Mouse (Mus musculus) kidney, embryonic 14.5 days (tissue): ENCODE data around the gene Cacna1d. TPM values are rescaled to one million over a fixed set of nuclear protein-coding genes. Genes with fewer than 3 reads are reported as not detected.

ENCODE experiments used
- ATAC-seq: fragments of 200-750 bp; cut with Nextera tagmentation; 2 replicates; pipeline ENCODE4 v1.8.0; 2017; ENCODE audit warnings: moderate number of reproducible peaks, mild to moderate bottlenecking, moderate TSS enrichment, moderate library complexity; ENCODE audit not compliant: low FRiP score, low TSS enrichment
- H3K27ac ChIP-seq: fragments of 300-500 bp; sonication (generic); 2 replicates; pipeline ENCODE4 v1.5.1; 2014; ENCODE audit warnings: low read depth, mild to moderate bottlenecking, low read length, moderate library complexity, mixed read lengths
- H3K27me3 ChIP-seq: fragments of 300-500 bp; sonication (generic); 2 replicates; pipeline ENCODE4 v1.6.1; 2014; ENCODE audit warnings: mild to moderate bottlenecking, low read length; ENCODE audit not compliant: control insufficient read depth, insufficient read depth
- H3K36me3 ChIP-seq: fragments of 300-500 bp; sonication (generic); 2 replicates; pipeline ENCODE4 v1.6.1; 2014; ENCODE audit warnings: low read length, mixed read lengths; ENCODE audit not compliant: control insufficient read depth, insufficient read depth
- H3K4me1 ChIP-seq: fragments of 300-500 bp; sonication (generic); 2 replicates; pipeline ENCODE4 v1.6.1; 2014; ENCODE audit warnings: low read length, mixed read lengths; ENCODE audit not compliant: control insufficient read depth, insufficient read depth
- H3K4me2 ChIP-seq: fragments of 300-500 bp; sonication (generic); replicated peaks from 2 replicates; pipeline ENCODE4 v1.6.1; 2014; ENCODE audit warnings: low read depth, mild to moderate bottlenecking, low read length
- H3K4me3 ChIP-seq: fragments of 300-500 bp; sonication (generic); 2 replicates; pipeline ENCODE4 v1.5.1; 2014; ENCODE audit warnings: mild to moderate bottlenecking, low read length
- H3K9ac ChIP-seq: fragments of 300-500 bp; sonication (generic); 2 replicates; pipeline ENCODE4 v1.6.1; 2014; ENCODE audit warnings: low read depth, mild to moderate bottlenecking, low read length, moderate library complexity
- H3K9me3 ChIP-seq: fragments of 300-500 bp; sonication (generic); 2 replicates; pipeline ENCODE4 v1.6.1; 2016; ENCODE audit warnings: low read length; ENCODE audit not compliant: control insufficient read depth
- WGBS: fragments of 180-500 bp; shearing (Covaris S2); extraction: QIAGEN DNeasy Blood & Tissue Kit; methylation state at CpG from one replicate; pipeline ENCODE4 v1.1.7; 2014; 5-methylcytosine and 5-hydroxymethylcytosine counted together
- polyA plus RNA-seq: library from polyadenylated mRNA; unstranded; fragments of >200 nt; fragmentation: Nextera tagmentation; extraction: Ambion mirVana; gene quantifications from 2 replicates; pipeline ENCODE4 v1.2.1, GENCODE M21; 2014

Cacna1d gene
- polyA plus RNA-seq, 1 experiment from 2014 or later, result 5.1 TPM

DNA sequence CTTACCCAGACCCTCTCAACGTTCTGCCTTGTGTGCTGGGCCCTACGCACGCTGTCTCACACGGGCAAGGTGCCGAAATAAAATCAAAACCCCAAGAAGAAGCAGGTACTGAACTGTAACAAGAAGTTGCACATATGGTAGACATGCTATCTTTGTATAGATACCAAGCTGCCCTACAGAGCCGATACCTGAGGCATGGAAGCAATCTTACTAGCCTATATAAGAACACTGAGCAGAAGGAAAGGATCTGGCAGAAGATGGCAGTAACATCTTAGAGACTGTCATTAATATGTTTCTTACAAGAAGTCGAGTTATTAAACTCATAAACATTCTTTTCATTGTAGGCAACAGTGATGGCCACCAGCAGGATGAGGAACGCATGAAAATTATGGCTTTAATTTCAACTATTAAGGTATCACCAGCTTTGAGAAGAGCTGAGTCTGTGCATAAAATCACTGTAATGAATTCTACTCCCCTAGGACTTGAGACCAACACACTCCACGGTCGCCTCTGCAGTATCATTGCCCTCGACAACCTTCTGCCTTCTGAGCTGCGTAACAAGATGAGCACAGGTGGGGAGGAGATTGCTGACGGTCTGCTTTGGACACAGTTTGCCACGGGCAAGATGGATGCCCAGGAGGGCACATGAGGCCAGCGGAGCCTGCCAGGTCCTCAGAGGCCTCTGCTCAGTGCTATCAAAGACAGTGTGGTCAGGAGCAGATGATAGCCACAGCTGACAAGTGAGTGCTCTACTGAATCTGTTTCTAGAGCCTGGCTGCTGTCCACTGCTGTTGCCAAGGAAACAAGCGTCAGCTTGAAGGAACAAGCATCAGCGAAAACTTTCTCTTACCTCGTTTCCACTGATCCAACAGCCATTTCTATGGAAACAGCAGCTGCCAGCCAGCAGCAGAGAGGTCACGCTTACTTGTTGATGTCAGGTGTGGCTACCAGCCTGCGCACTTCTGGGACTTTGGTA, 327.2 kb downstream of the Cacna1d start:
- WGBS, result 81% methylated on average over 20 of the region's 20 CpGs
- Histone ChIP-seq H3K27ac (no peak overlapping the region), H3K27me3 (no peaks in the 10 kb centered on the region), H3K4me2 (no peak overlapping the region), H3K4me3 (no peak overlapping the region), H3K36me3 (no peaks in the 10 kb centered on the region), H3K4me1 (no peaks in the 10 kb centered on the region), H3K9ac (no peak overlapping the region), H3K9me3 (no peaks in the 10 kb centered on the region)
- ATAC-seq, result no peak

DNA sequence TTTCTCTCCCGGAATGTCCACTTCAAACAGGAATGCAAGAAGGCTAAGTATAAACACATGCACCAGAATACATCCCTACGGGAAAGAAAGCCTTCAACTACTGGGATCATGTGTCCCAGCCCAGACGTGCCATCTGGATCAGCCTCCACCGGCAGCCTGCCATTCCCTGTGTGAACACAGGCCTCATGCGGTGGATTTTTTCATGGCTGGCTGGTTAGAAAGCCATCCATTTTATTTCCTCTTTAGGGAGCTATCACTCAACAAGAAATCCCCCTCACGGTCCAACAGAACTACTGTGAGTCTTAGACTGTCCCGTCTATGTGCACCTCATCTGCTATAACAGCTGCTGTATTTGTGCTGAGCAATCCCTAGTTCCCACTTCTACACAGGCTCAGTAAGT, 343.5 kb downstream of the Cacna1d start:
- 39% methylated on average over 7 of the region's 7 CpGs for WGBS
- no peak overlapping the region for H3K27ac ChIP-seq
- H3K9me3 ChIP-seq, result no peaks in the 10 kb centered on the region; the same call in 1 of the 2 replicates
- no peaks in the 10 kb centered on the region for H3K4me1 ChIP-seq
- no peaks in the 10 kb centered on the region for H3K36me3 ChIP-seq
- no peaks in the 10 kb centered on the region for H3K27me3 ChIP-seq
- ATAC-seq, result no peak
- no peak overlapping the region for H3K9ac ChIP-seq
- H3K4me2 ChIP-seq, result no peak overlapping the region
- no peak overlapping the region for H3K4me3 ChIP-seq

DNA sequence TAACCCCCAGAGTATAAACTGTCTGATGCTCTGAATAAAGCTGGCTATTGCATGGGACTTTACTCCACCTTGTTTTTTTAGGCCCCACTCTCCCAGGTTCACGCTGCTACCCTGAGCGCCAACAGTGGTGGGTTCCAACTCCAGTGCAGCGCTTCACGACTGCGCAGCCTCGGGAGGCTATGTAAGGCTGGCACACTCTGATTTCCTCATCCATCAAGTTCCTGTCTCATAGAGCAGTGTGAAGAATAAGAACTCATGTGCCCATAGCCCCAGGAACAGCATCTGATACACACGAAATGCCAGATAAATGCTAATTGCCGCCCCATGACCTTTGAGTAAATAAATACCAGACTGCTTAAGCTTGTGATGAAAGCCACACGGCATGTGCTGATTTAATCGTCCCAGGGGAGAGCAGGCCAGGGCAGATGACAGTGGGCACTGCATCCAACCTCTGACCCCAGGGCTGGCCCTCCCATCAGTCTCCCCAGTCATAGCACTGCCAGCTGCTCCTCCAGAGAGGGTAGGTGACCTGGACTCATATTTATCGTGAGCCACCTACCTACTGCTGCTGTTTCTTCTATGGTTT, 352.8 kb downstream of the Cacna1d start:
- no peak overlapping the region for H3K4me3 ChIP-seq
- H3K27ac ChIP-seq, result no peak overlapping the region
- no peaks in the 10 kb centered on the region for H3K27me3 ChIP-seq
- H3K4me1 ChIP-seq, result no peaks in the 10 kb centered on the region
- ATAC-seq, result peak; percentile 50; the same call in 1 of the 2 replicates
- H3K9me3 ChIP-seq, result no peaks in the 10 kb centered on the region
- 34% methylated on average over 11 of the region's 11 CpGs for WGBS
- no peaks in the 10 kb centered on the region for H3K36me3 ChIP-seq
- no peak overlapping the region for H3K9ac ChIP-seq
- no peak overlapping the region for H3K4me2 ChIP-seq

DNA sequence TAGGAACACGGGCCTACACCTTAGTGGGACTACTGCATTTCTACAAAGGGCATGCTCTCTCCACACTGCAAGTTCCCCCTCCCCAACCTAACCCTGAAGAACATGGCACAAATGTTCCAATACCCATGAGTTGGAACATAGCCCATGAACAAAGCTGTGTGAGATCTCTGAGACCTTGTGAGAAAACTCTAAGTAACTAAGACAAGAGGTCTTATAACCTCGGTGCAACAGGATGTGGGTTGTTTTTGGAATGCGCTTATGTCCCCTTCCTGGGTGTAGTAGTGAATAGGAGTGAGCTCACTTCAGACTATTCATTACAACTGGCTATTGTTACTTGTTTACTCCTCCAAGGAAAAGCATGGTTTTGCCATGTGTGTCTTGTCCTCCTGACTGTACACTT, 353.3 kb downstream of the Cacna1d start:
- no peak for ATAC-seq
- 76% methylated on average over 3 of the region's 3 CpGs for WGBS
- no peak overlapping the region for H3K27ac ChIP-seq
- no peaks in the 10 kb centered on the region for H3K9me3 ChIP-seq
- no peaks in the 10 kb centered on the region for H3K4me1 ChIP-seq
- H3K4me3 ChIP-seq, result no peak overlapping the region
- H3K4me2 ChIP-seq, result no peak overlapping the region
- H3K9ac ChIP-seq, result no peak overlapping the region
- no peaks in the 10 kb centered on the region for H3K27me3 ChIP-seq
- H3K36me3 ChIP-seq, result no peaks in the 10 kb centered on the region

DNA sequence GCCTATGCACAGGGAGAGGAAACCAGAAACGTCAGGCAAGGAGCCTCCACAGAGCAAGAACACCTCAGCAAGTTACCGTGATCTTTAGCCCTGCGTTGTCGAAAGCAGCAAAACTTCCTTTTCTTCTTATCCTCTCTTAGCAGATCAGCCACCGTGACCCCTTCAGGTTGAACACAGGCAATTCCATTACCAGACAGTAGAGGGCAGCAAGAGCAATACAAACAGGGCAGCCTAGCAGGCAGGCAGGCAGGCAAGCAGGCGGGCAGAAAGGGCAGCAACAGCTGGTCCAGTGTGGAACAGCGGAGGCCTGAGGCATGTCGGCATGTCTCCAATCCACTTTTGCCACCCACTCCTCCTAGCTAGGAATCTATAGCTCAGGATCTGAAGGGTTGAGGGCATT, 354.3 kb downstream of the Cacna1d start:
- no peak overlapping the region for H3K4me3 ChIP-seq
- H3K27me3 ChIP-seq, result no peaks in the 10 kb centered on the region
- H3K4me2 ChIP-seq, result no peak overlapping the region
- no peaks in the 10 kb centered on the region for H3K4me1 ChIP-seq
- H3K9me3 ChIP-seq, result no peaks in the 10 kb centered on the region
- no peak overlapping the region for H3K27ac ChIP-seq
- peak; percentile 66; the same call in 1 of the 2 replicates for ATAC-seq
- WGBS, result 7% methylated on average over 8 of the region's 8 CpGs
- no peaks in the 10 kb centered on the region for H3K36me3 ChIP-seq
- no peak overlapping the region for H3K9ac ChIP-seq

DNA sequence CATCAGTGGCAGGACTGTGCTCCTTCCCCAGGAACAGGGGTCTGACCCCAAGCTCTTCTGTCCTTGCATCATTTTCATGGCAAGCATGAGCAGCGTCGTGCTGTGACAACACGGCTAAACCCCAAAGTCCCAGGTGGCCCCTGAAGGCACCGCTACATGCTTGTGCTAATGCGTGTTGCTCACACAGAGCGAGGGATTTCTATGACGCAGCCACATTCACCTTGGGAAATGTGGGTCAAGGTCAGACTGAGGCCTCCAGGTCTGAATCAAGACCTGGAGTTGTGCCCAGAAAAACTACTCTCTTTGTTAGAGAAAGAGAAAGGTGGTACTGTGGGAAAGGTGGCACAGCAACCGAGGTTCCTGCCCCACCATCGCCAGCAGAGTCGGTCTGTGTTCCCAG, 355.9 kb downstream of the Cacna1d start:
- Histone ChIP-seq H3K9me3 (no peaks in the 10 kb centered on the region), H3K36me3 (no peaks in the 10 kb centered on the region), H3K4me1 (no peaks in the 10 kb centered on the region), H3K27ac (no peak overlapping the region), H3K4me2 (no peak overlapping the region), H3K9ac (no peak overlapping the region), H3K4me3 (no peak overlapping the region), H3K27me3 (no peaks in the 10 kb centered on the region)
- 91% methylated on average over 10 of the region's 10 CpGs for WGBS
- ATAC-seq, result no peak

DNA sequence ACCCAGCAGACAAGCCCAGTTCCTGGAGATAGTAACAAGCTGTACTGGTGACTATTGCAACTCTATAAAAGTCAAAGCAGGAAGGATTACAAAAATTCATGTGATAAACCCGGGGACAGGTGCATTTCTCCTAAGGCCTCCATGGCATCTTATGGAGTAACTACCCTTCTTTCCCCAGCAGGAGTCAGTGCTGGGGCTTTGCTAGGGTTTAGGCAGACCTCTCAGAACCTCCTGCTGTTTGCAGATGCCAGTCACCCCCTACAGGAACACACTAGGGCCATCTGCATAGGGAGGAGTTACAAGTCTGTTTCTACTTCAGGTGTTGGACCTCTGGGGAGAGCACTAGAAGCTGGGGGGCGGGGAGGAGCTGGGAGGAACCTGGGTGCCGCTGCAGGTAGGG, 357.6 kb downstream of the Cacna1d start:
- H3K27ac ChIP-seq, result no peak overlapping the region
- 55% methylated on average over 3 of the region's 3 CpGs for WGBS
- no peaks in the 10 kb centered on the region for H3K27me3 ChIP-seq

DNA sequence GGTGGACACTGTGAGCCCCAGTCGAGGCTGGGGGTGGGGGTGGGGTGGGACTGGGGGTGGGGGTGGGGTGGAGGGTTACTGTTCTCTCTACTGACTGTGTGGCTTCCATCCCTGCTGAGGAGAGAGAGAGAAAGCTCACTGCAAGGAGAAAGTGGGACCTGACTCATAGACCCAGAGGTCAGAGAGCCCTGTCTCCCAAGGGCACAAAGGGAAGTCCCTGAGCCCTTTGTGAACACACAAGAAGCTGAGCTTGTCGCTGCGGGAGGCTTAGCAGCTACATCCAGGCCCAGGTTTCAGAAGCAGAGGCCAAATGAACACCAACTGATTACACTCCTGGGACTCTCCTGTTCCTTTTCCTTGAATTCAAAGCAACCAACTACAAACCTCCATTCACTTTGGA, 360.0 kb downstream of the Cacna1d start:
- no peaks in the 10 kb centered on the region for H3K36me3 ChIP-seq
- H3K4me1 ChIP-seq, result no peaks in the 10 kb centered on the region
- H3K9ac ChIP-seq, result no peak overlapping the region
- no peak overlapping the region for H3K4me3 ChIP-seq
- WGBS, result 40% methylated on average over 3 of the region's 3 CpGs
- H3K27me3 ChIP-seq, result no peaks in the 10 kb centered on the region
- H3K4me2 ChIP-seq, result no peak overlapping the region
- H3K27ac ChIP-seq, result no peak overlapping the region
- no peak for ATAC-seq
- H3K9me3 ChIP-seq, result no peaks in the 10 kb centered on the region

More for the DNA sequence above, 357.6 kb downstream of the Cacna1d start:
- no peaks in the 10 kb centered on the region for H3K4me1 ChIP-seq
- H3K4me2 ChIP-seq, result no peak overlapping the region
- H3K9ac ChIP-seq, result no peak overlapping the region
- no peak for ATAC-seq
- H3K4me3 ChIP-seq, result no peak overlapping the region
- no peaks in the 10 kb centered on the region for H3K36me3 ChIP-seq
- H3K9me3 ChIP-seq, result no peaks in the 10 kb centered on the region

DNA sequence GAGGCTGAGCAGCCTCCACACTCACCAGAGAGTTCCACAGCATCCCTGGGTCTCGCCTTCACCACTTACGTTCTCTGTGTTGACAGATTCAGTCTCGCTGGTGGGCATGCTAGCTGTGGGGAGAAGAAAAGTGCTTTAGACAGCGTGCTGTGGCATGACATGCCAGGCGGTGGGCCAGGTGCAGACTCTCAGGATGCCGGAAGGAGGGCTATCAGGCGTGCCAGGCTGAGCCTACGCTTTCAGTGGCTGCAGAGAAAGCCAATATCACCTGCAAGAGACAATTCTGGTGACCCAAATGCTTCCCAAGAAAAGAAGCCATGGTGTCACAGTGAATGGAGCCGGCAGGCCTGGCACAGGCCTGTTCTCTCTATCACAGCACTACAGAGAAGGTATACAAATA, 361.2 kb downstream of the Cacna1d start:
- Histone ChIP-seq H3K4me3 (no peak overlapping the region), H3K9ac (no peak overlapping the region; the same call in 1 of the 2 replicates), H3K27me3 (no peaks in the 10 kb centered on the region), H3K9me3 (no peaks in the 10 kb centered on the region), H3K4me1 (no peaks in the 10 kb centered on the region), H3K27ac (no peak overlapping the region), H3K36me3 (no peaks in the 10 kb centered on the region), H3K4me2 (no peak overlapping the region)
- ATAC-seq, result no peak
- 93% methylated on average over 9 of the region's 9 CpGs for WGBS
